Mouse (Mus musculus): ENCODE measurements around the gene Thbd.

GRCm38 (mm10) chr2:148442710-148443109 is 34.7 kb upstream of the Thbd start:
- TF ChIP-seq CTCF (IDR thresholded peaks at IDR 0.05) (no peak), EP300 (IDR thresholded peaks at IDR 0.05) (no peak)

Data from lung, postnatal 0 days (tissue).